Mouse (Mus musculus) spleen, postnatal 0 days (tissue): ENCODE data around the gene Pcmtd2. TPM values are rescaled to one million over a fixed set of nuclear protein-coding genes. Genes with fewer than 3 reads are reported as not detected.

Experiments
- polyA plus RNA-seq: library from polyadenylated mRNA; unstranded; fragments of >200 nt; fragmentation: Nextera tagmentation; extraction: Ambion mirVana; gene quantifications from 2 replicates; pipeline ENCODE4 v1.2.1, GENCODE M21; 2015

The Pcmtd2 gene
- 22.4 and 25.3 TPM in 2 replicates for polyA plus RNA-seq

GRCm38 (mm10) chr2:181837372-181838292 lies at the start of gene Pcmtd2:
TSS of gene Pcmtd2 (plus strand) at chr2:181837854.

GRCm38 (mm10) chr2:181863791-181864535 lies 26.3 kb downstream of the Pcmtd2 start, which contains the start of gene Polr3k:
TSS of gene Polr3k (plus strand) at chr2:181864337.

Other genes starting within 250 kb of the Pcmtd2 start
- gene Prpf6, start 246.0 kb upstream of the Pcmtd2 start, polyA plus RNA-seq = 27.6 and 28.9 TPM in 2 replicates
- 11.9 and 15.4 TPM in 2 replicates for gene Zfp512b, start 245.1 kb upstream of the Pcmtd2 start, polyA plus RNA-seq
- gene Samd10, start 238.6 kb upstream of the Pcmtd2 start, polyA plus RNA-seq = 2.8 and 4.7 TPM in 2 replicates
- gene Gm29797, start 180.8 kb upstream of the Pcmtd2 start, polyA plus RNA-seq = not detected in 2 replicates
- gene Sox18, start 166.2 kb upstream of the Pcmtd2 start, polyA plus RNA-seq = 29.9 and 46.0 TPM in 2 replicates
- 6.8 and 9.7 TPM in 2 replicates for gene Tcea2, start 157.5 kb upstream of the Pcmtd2 start, polyA plus RNA-seq
- gene Rgs19, start 143.9 kb upstream of the Pcmtd2 start, polyA plus RNA-seq = 38.9 and 53.5 TPM in 2 replicates
- not detected in 2 replicates for gene Lkaaear1, start 139.4 kb upstream of the Pcmtd2 start, polyA plus RNA-seq
- 0.11 and 0.12 TPM in 2 replicates for gene Oprl1, start 122.8 kb upstream of the Pcmtd2 start, polyA plus RNA-seq
- not detected in 2 replicates for gene Myt1, start 74.5 kb upstream of the Pcmtd2 start, polyA plus RNA-seq
- 36.8 and 38.4 TPM in 2 replicates for gene Polr3k, start 26.5 kb downstream of the Pcmtd2 start, polyA plus RNA-seq
- gene Gm14496, start 153.3 kb downstream of the Pcmtd2 start, polyA plus RNA-seq = not detected in 2 replicates